Mouse (Mus musculus) frontal cortex, adult 2 months (tissue): ENCODE results near the gene Ptpdc1. TPM values are rescaled to one million over a fixed set of nuclear protein-coding genes. Genes with fewer than 3 reads are reported as not detected.
A peak's percentile ranks its signal among the peaks of the same experiment; 100 is the strongest.

Experiments
- DNase-seq, 2 experiments: peaks; one replicate each; pipeline ENCODE4 v3.0.0; 2022; ENCODE audit warnings: low spot score in 1 of 2; ENCODE audit errors: extremely low spot score in 1 of 2
- polyA plus RNA-seq: library from polyadenylated mRNA; depleted of rRNA; stranded (reverse); fragments of >200 nt; gene quantifications from 2 replicates; pipeline ENCODE4 v1.2.3, GENCODE M21; 2012

Gene Ptpdc1
- polyA plus RNA-seq, 1 experiment, result 24.0 TPM

DNA sequence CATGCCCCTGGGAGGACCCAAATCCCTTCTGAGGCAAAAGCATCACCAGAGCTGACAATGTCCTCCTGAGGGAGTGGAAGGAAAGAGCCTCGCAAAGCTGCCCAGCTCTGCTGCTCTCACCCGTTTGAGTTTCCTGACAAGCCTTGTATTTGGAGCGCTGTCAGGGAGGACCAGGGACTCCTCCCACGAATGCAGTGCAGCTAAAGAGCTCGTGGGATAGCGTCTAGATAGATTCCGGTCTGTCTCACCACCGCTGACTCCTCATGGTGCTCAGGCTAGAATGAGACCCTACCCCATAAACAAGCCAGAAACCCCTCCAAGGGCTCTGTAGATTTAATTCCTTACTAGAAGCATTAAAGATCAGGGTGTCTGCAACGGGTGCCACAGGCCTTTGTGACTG is 32.3 kb upstream of the Ptpdc1 start:
- DNase-seq, result no peak

DNA sequence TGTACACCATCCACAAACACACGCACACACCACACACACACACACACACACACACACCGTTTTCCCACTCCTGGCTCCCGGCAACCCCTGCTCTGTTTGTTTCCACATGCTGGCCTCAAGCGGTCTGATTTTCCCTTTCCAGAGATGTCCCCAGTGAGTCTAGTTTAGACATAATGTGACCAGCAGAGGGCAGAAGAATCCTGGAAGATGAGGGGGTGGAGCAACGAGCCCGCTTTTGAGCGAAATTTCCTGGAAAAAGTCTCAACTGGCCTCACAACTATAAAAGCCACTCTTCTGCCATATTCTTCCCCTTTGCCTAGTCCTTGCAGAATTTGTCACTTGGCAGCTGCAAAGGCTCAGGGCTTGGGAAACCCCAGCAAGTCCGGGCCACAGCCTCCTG is 30.2 kb upstream of the Ptpdc1 start:
- DNase-seq, result peak; percentile 12 to 85

DNA sequence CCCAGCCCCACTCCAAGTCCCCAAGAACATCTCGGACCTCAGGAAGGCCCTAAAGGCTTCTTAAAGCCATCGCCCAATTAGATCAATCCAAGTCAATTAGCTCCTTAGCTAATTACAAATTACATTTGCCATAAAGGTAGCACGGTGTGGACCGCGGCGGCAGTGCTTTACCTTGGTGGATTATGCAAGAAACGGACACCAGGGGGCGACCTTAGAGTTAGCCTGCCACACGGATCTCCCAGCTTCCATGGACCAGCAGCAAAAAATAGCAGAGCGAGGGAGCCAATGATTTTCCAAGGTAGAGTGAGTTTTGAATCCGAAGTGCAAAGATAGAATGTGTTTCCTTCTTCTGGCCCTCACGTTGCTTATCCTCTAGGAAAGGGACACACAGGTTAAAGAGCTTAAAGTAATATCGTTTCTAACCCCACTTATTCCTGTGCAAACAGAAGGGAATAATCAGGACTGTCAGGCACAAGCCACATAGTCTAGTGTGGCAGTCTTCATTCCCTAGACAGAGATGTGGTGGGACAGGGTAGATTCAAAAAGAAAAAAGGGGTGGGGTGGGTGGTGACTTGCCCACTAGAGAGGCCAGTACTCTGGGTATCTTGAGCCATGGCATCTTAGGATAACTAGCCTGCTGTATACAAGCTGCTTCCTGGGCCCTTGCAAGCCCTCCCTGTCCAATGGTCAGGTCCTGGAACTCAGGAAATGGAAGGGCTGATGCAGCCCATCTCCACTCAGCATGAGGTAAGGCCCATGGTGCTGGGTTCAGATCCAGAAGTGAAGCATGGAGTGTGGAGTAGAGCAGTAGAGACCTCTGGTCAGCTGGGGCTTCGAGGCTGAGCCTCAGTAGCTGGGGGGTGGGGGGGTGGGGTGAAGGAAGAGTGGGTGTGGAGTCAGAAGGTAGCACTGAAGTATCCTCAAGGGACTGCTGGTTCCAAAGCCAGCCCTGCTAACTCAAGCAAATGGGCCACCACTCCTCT is 28.6 kb upstream of the Ptpdc1 start:
- peak in 1 of 2 experiments; percentile 89 for DNase-seq

DNA sequence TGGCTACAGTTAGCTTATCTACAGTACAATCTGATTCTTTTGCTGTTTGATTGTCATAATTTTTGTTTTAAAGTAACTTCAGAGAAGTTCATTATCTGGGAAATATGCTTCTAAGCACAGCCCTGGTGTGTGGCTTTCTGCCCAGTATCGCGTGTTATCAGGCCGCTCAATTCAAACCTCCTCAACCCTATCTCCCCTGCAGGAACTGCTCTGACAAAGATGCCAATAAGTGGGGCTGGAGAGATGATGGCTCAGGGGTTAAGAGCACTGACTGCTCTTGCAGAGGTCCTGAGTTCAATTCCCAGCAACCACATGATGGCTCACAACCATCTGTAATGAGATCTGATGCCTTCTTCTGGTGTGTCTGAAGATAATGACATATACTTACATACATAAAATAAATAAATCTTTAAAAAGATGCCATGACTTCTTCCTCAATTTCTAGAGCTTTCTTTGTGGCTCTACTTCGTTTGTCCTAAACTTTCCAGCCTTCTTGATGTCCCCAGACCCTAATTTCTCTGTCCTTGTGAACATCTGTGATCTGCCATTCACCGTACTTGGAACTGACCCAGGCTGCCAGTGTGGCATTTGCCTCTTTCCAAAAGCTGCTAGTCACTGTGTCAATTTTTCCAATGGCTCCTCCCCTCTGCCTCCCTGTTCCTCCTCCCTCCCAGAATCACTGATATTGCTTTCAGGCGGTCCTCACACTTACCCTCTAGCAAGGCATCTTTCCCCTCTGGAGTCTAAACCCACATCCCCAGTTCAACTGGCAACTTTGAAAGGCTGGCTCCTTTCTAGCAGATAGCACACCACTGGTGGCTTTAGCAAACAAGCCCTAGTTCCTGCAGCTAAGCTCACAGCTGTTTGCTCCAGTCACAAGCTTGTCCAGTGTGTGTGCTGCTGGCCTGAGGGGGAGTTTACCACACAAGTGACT is 25.9 kb upstream of the Ptpdc1 start:
- DNase-seq, result no peak

DNA sequence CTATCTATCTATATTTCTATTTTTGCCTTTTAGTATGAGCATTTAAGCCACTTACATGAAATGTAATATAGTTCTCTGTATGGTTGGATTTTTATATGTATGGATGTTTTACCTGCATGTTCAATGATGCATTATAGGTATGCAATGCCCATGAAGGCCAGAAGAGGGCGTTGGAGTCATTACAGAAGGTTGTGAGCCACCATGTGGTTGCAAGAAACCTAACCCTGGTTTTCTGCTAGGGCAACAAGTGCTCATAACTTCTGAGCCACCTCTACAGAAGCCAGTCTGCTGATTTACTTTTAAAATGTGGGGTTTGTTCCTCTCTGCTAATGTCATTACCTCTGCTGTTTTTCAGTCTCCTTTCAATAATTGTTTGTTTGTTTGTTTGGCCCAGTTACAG is 25.2 kb upstream of the Ptpdc1 start:
- DNase-seq, result peak in 1 of 2 experiments; percentile 21

GRCm38 (mm10) chr13:48646696-48647095 is 21.2 kb upstream of the Ptpdc1 start:
- DNase-seq, result no peak

DNA sequence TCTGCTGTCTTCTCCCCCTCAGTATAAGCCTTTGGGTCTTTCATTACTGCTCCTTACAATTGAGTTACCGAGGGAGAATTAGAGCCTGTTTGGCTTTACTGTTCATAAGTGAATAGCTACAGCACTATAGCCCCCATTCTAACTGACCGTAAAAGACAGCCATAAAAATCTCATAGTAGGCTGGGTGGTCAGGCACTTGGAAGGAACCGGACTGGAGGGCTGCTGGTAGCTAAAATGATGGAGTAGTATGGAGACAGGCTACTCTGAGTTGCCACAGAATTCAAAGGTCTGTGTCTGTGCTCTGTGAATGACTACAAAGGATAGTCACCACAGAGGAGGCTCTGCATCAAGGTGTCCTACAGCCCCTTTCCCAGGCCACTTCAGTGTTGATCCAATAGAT is 18.5 kb upstream of the Ptpdc1 start:
- DNase-seq, result no peak

GRCm38 (mm10) chr13:48643072-48643471 is 17.6 kb upstream of the Ptpdc1 start:
- DNase-seq, result no peak

GRCm38 (mm10) chr13:48639570-48639969 is 14.1 kb upstream of the Ptpdc1 start:
- peak; percentile 58 to 87 for DNase-seq

- no peak for DNase-seq
Observed at GRCm38 (mm10) chr13:48637706-48638105, 12.2 kb upstream of the Ptpdc1 start.

DNA sequence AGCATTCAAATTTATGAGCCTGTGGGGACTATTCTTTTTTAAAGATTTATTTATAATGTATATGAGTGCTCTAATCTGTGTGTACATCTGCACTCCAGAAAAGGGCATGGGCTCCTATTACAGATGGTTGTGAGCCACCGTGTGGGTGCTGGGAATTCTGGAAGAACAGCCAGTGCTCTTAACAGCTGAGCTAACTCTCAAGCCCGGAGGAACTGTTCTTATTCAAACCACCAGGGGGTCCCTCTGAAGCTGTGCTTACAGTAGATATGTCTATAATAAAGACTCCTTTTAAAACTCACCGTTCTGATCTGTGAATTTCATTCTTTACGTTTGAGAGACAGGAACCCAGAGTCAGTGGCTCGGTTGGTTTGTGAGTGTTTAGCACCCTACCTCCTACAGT is 6.2 kb upstream of the Ptpdc1 start:
- no peak for DNase-seq

- peak in 1 of 2 experiments; percentile 35 for DNase-seq
Observed at GRCm38 (mm10) chr13:48624968-48625398, 481 bp downstream of the Ptpdc1 start.

GRCm38 (mm10) chr13:48618890-48619289 is 6.6 kb downstream of the Ptpdc1 start:
- DNase-seq, result no peak

- DNase-seq, result no peak
Observed at GRCm38 (mm10) chr13:48617774-48618173, 7.7 kb downstream of the Ptpdc1 start.

DNA sequence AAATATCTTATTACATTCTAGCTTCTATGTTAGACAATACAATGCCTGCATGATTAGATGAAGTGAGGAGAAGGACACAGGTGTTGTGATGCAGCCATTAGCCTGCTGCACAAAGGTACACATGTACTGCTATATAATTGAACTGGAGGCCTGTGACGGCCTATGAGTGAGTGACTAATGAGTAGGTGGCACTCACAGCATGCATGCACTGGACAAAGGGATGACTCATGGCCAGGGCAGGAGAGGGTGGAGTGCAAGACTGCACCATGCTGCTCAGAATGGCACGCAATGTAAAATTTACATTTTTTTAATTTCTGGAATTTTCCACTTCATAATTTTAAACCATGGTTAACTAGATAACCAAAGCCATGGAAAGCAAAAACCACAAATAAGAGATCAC is 10.9 kb downstream of the Ptpdc1 start:
- no peak for DNase-seq

DNA sequence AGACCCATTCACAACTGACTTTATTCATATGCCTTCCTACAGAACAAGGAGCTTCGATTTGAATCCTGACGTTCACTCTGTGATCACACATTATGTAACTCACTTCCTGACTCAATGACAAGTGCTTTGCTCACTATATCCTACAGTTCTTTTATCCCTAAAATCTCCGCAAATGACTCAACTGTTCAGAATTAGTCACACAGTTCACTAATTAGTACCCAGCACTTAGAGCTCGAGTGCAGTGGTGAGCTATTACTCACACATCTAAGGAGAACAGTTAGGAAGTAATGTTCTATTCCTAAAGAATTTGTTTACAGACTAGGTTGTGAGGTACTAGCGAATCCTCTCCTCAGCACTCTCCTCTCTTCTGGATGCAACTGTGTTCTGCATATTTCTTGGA is 16.4 kb downstream of the Ptpdc1 start:
- peak in 1 of 2 experiments; percentile 61 for DNase-seq

GRCm38 (mm10) chr13:48604591-48604990 is 20.9 kb downstream of the Ptpdc1 start:
- DNase-seq, result no peak

GRCm38 (mm10) chr13:48603296-48603695 is 22.2 kb downstream of the Ptpdc1 start:
- DNase-seq, result no peak

DNA sequence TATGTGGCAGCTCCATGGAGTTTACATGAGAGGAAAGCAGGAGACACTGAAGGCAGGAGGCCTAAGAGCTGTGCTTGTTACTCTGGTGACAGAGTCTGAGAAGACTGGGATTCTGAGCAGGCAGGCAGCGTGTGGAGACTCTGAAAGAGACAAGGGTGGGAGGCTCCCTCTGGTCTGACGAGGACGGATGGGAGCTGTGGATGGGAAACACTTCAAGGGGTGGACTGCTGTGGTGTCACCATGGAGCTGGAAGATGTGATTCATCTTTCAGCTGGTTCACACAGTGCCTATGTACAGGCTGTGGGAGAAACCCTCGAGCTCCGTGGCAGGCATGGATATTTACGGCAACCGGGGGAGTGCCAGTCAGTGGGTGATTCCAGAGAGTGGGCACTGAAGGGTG is 30.9 kb downstream of the Ptpdc1 start:
- peak; percentile 58 to 72 for DNase-seq

GRCm38 (mm10) chr13:48594031-48594430 is 31.4 kb downstream of the Ptpdc1 start:
- DNase-seq, result peak; percentile 42 to 65

DNA sequence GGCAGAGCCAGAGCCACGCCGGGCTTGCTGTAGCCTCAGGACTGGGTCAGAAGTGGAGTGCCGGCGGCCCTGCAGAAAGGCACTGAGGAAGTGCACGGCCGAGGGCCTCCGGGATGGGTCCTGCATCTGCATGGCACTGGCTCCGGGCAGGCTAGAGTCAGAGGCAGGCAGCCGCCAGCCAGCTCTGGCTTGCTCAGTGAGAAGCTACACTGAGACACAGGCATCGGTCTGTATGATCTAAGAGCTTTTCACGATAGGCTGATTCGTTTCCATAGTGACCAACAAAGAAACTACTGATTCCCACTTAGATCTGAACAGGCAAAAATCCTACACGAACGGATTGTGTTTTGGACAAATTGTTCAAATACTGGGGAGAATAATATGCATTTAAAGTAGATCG is 32.3 kb downstream of the Ptpdc1 start:
- DNase-seq, result peak in 1 of 2 experiments; percentile 60
